Comparison of ENCODE assay signal across 22 mouse cellular contexts in genomic region chr15:99431504-99431903, GRCm38 (mm10). TPM values are rescaled to one million over a fixed set of nuclear protein-coding genes. Genes with fewer than 3 reads are reported as not detected.
DNase-seq lines count a peak whose midpoint lies in the region; ATAC-seq lines count a peak whose summit lies in the region.
"Had no signal": no experiment of that assay in that cellular context is flagged by ENCODE, and none has a peak within 500 bp of the region (broad histone marks: within the 10 kb centered on the region; RNA-seq: fewer than 3 reads in every experiment).

No protein-coding gene starts in this region.

- H3K36me3 ChIP-seq in embryonic facial prominence, embryonic 13.5 days, result peaks cover 78% of the 10 kb centered on the region
- peaks cover 91% of the 10 kb centered on the region for H3K36me3 ChIP-seq in embryonic facial prominence, embryonic 10.5 days (replicated peaks)
- H3K36me3 ChIP-seq in heart, embryonic 15.5 days, result peaks cover 30% of the 10 kb centered on the region
- peaks cover 78% of the 10 kb centered on the region for H3K36me3 ChIP-seq in limb, embryonic 13.5 days
- peaks cover 93% of the 10 kb centered on the region for H3K36me3 ChIP-seq in limb, embryonic 10.5 days
- peaks cover 66% of the 10 kb centered on the region for H3K36me3 ChIP-seq in embryonic facial prominence, embryonic 15.5 days

- no peak overlapping the region for H3K9ac ChIP-seq in embryonic facial prominence, embryonic 13.5 days
- H3K9ac ChIP-seq in heart, embryonic 15.5 days, result no peak overlapping the region
- no peak overlapping the region for H3K9ac ChIP-seq in limb, embryonic 13.5 days
- H3K9ac ChIP-seq in embryonic facial prominence, embryonic 15.5 days, result no peak overlapping the region
- H3K9ac ChIP-seq: liver, embryonic 13.5 days; lung, embryonic 14.5 days; midbrain, embryonic 12.5 days had no signal

- no peak overlapping the region for H3K4me3 ChIP-seq in embryonic facial prominence, embryonic 13.5 days
- H3K4me3 ChIP-seq in embryonic facial prominence, embryonic 10.5 days, result no peak overlapping the region
- no peak overlapping the region for H3K4me3 ChIP-seq in heart, embryonic 15.5 days
- no peak overlapping the region for H3K4me3 ChIP-seq in limb, embryonic 13.5 days
- H3K4me3 ChIP-seq in limb, embryonic 10.5 days, result no peak overlapping the region
- H3K4me3 ChIP-seq in embryonic facial prominence, embryonic 15.5 days (replicated peaks), result no peak overlapping the region
- H3K4me3 ChIP-seq: hindbrain, embryonic 12.5 days; layer of hippocampus, adult 2 months; liver, embryonic 13.5 days; midbrain, embryonic 12.5 days had no signal

- no peaks in the 10 kb centered on the region for H3K27me3 ChIP-seq in embryonic facial prominence, embryonic 13.5 days
- no peaks in the 10 kb centered on the region for H3K27me3 ChIP-seq in embryonic facial prominence, embryonic 10.5 days (replicated peaks; ENCODE audit: low read depth, poor library complexity, severe bottlenecking)
- no peaks in the 10 kb centered on the region for H3K27me3 ChIP-seq in heart, embryonic 15.5 days
- H3K27me3 ChIP-seq in limb, embryonic 13.5 days, result no peaks in the 10 kb centered on the region
- no peaks in the 10 kb centered on the region for H3K27me3 ChIP-seq in limb, embryonic 10.5 days (ENCODE audit: low read depth, poor library complexity, severe bottlenecking)
- no peaks in the 10 kb centered on the region for H3K27me3 ChIP-seq in embryonic facial prominence, embryonic 15.5 days
- H3K27me3 ChIP-seq: hindbrain, embryonic 12.5 days; liver, embryonic 13.5 days; midbrain, embryonic 12.5 days; Patski had no signal

- H3K4me1 ChIP-seq in embryonic facial prominence, embryonic 13.5 days, result peaks cover 14% of the 10 kb centered on the region; the same call in 1 of the 2 replicates
- peaks cover 41% of the 10 kb centered on the region for H3K4me1 ChIP-seq in embryonic facial prominence, embryonic 10.5 days
- H3K4me1 ChIP-seq in heart, embryonic 15.5 days (replicated peaks), result peaks cover 67% of the 10 kb centered on the region
- H3K4me1 ChIP-seq in limb, embryonic 13.5 days, result peaks cover 39% of the 10 kb centered on the region
- peaks cover 31% of the 10 kb centered on the region for H3K4me1 ChIP-seq in limb, embryonic 10.5 days
- H3K4me1 ChIP-seq in embryonic facial prominence, embryonic 15.5 days, result peaks cover 25% of the 10 kb centered on the region; the same call in 1 of the 2 replicates

- no peak overlapping the region for H3K4me2 ChIP-seq in embryonic facial prominence, embryonic 13.5 days
- no peak overlapping the region for H3K4me2 ChIP-seq in heart, embryonic 15.5 days
- H3K4me2 ChIP-seq in limb, embryonic 13.5 days (replicated peaks), result no peak overlapping the region
- H3K4me2 ChIP-seq in embryonic facial prominence, embryonic 15.5 days (replicated peaks), result no peak overlapping the region
- H3K4me2 ChIP-seq: hindbrain, embryonic 12.5 days; liver, embryonic 13.5 days; lung, embryonic 14.5 days; midbrain, embryonic 12.5 days had no signal

- no peak for ATAC-seq in embryonic facial prominence, embryonic 13.5 days (ENCODE audit: insufficient number of reproducible peaks, insufficient read depth, low FRiP score, low TSS enrichment, low read depth)
- no peak for ATAC-seq in heart, embryonic 15.5 days (replicated peaks; ENCODE audit: insufficient number of reproducible peaks, insufficient read depth, low FRiP score, low read depth)
- peak; percentile 51; the same call in 1 of the 2 replicates for ATAC-seq in limb, embryonic 13.5 days (ENCODE audit: low FRiP score, low read depth)
- ATAC-seq in embryonic facial prominence, embryonic 15.5 days (ENCODE audit: insufficient number of reproducible peaks, low FRiP score, low TSS enrichment, low read depth), result no peak
- ATAC-seq in megakaryocyte-erythroid progenitor cell, adult 5-6 weeks (replicated peaks; ENCODE audit: low FRiP score, low TSS enrichment, poor library complexity, severe bottlenecking), result no peak
- ATAC-seq: forebrain, embryonic 16.5 days; intestine, postnatal 0 days; Patski had no signal

- 73% methylated on average over 7 of the region's 7 CpGs for WGBS in embryonic facial prominence, embryonic 13.5 days
- WGBS in embryonic facial prominence, embryonic 10.5 days, result 86% methylated on average over 7 of the region's 7 CpGs
- WGBS in heart, embryonic 15.5 days, result 55% methylated on average over 7 of the region's 7 CpGs
- 77% methylated on average over 7 of the region's 7 CpGs for WGBS in limb, embryonic 13.5 days
- WGBS in limb, embryonic 10.5 days, result 93% methylated on average over 7 of the region's 7 CpGs
- 70% methylated on average over 7 of the region's 7 CpGs for WGBS in embryonic facial prominence, embryonic 15.5 days

- no peaks in the 10 kb centered on the region for H3K9me3 ChIP-seq in embryonic facial prominence, embryonic 13.5 days
- no peaks in the 10 kb centered on the region for H3K9me3 ChIP-seq in embryonic facial prominence, embryonic 10.5 days
- no peaks in the 10 kb centered on the region for H3K9me3 ChIP-seq in heart, embryonic 15.5 days (replicated peaks)
- H3K9me3 ChIP-seq in limb, embryonic 13.5 days, result no peaks in the 10 kb centered on the region
- H3K9me3 ChIP-seq in limb, embryonic 10.5 days (replicated peaks), result no peaks in the 10 kb centered on the region
- no peaks in the 10 kb centered on the region for H3K9me3 ChIP-seq in embryonic facial prominence, embryonic 15.5 days (replicated peaks)
- H3K9me3 ChIP-seq: G1E; hindbrain, embryonic 12.5 days; liver, embryonic 13.5 days; midbrain, embryonic 12.5 days had no signal

- DNase-seq in embryonic facial prominence, embryonic 10.5 days (ENCODE audit: low spot score), result no peak
- no peak for DNase-seq in heart, postnatal 36 days
- no peak for DNase-seq in limb, embryonic 10.5 days (ENCODE audit: low spot score)
- DNase-seq: cerebellum, adult 11-12 months; cerebellum, postnatal 10 days; gastrocnemius, postnatal 14 days; liver, embryonic 13.5 days; lung, embryonic 14.5 days; thymus, adult 2 months; thymus, postnatal 4 days had no signal

- H3K27ac ChIP-seq in embryonic facial prominence, embryonic 13.5 days, result 0 out of 2 replicates have a peak overlapping the region, but pooled peaks have one; percentile 22
- H3K27ac ChIP-seq in embryonic facial prominence, embryonic 10.5 days (replicated peaks), result no peak overlapping the region
- peak overlapping the region; percentile 34 for H3K27ac ChIP-seq in heart, embryonic 15.5 days
- peak overlapping the region; percentile 3; the same call in 1 of the 2 replicates for H3K27ac ChIP-seq in limb, embryonic 13.5 days
- no peak overlapping the region for H3K27ac ChIP-seq in limb, embryonic 10.5 days
- H3K27ac ChIP-seq in embryonic facial prominence, embryonic 15.5 days (replicated peaks), result 0 out of 2 replicates have a peak overlapping the region, but pooled peaks have one; percentile 40
- H3K27ac ChIP-seq: hindbrain, embryonic 12.5 days; layer of hippocampus, adult 2 months; liver, embryonic 13.5 days; midbrain, embryonic 12.5 days had no signal

- intact Hi-C loops in heart, postnatal 36 days (cut with DNase I), result no loop called here

RNA-seq across cellular contexts. Expression of gene Nckap5l, which starts 26.0 kb away (rescaled TPM):
- polyA plus RNA-seq in embryonic facial prominence, embryonic 13.5 days (2015; fragmentation: Nextera tagmentation; extraction: Ambion mirVana), result 9.4 and 10.3 TPM in 2 replicates
- polyA plus RNA-seq in embryonic facial prominence, embryonic 10.5 days (2016; fragmentation: Nextera tagmentation; extraction: Ambion mirVana), result 14.1 and 15.1 TPM in 2 replicates
- 6.8 and 8.0 TPM in 2 replicates for polyA plus RNA-seq in heart, embryonic 15.5 days (2015; fragmentation: Nextera tagmentation; extraction: Ambion mirVana)
- total RNA-seq in heart, postnatal 36 days (2021), result 1 to 10 TPM; 6.9 to 8.8 TPM
- polyA plus RNA-seq in limb, embryonic 13.5 days (2015; fragmentation: Nextera tagmentation; extraction: Ambion mirVana), result 14.0 and 14.1 TPM in 2 replicates
- 16.3 and 17.4 TPM in 2 replicates for polyA plus RNA-seq in limb, embryonic 10.5 days (2016; fragmentation: Nextera tagmentation; extraction: Ambion mirVana)
- 11.7 and 14.9 TPM in 2 replicates for polyA plus RNA-seq in embryonic facial prominence, embryonic 15.5 days (2015; fragmentation: Nextera tagmentation; extraction: Ambion mirVana)
- total RNA-seq in megakaryocyte-erythroid progenitor cell, adult 5-6 weeks (2014; fragmentation: Nextera tagmentation), result 1.6 and 16.0 TPM in 2 replicates
- 0.52 and 7.4 TPM in 2 replicates for total RNA-seq in megakaryocyte-erythroid progenitor cell, adult 5-6 weeks (2017)

RNA-seq across cellular contexts. Expression of gene Tmbim6, which starts 38.8 kb away (rescaled TPM):
- 266 and 285 TPM in 2 replicates for polyA plus RNA-seq in embryonic facial prominence, embryonic 13.5 days (2015; fragmentation: Nextera tagmentation; extraction: Ambion mirVana)
- polyA plus RNA-seq in embryonic facial prominence, embryonic 10.5 days (2016; fragmentation: Nextera tagmentation; extraction: Ambion mirVana), result 262 and 273 TPM in 2 replicates
- polyA plus RNA-seq in heart, embryonic 15.5 days (2015; fragmentation: Nextera tagmentation; extraction: Ambion mirVana), result 221 and 295 TPM in 2 replicates
- total RNA-seq in heart, postnatal 36 days (2021), result 100 to 1,000 TPM; 233 to 243 TPM
- 287 and 298 TPM in 2 replicates for polyA plus RNA-seq in limb, embryonic 13.5 days (2015; fragmentation: Nextera tagmentation; extraction: Ambion mirVana)
- 272 and 296 TPM in 2 replicates for polyA plus RNA-seq in limb, embryonic 10.5 days (2016; fragmentation: Nextera tagmentation; extraction: Ambion mirVana)
- 338 and 362 TPM in 2 replicates for polyA plus RNA-seq in embryonic facial prominence, embryonic 15.5 days (2015; fragmentation: Nextera tagmentation; extraction: Ambion mirVana)
- total RNA-seq in megakaryocyte-erythroid progenitor cell, adult 5-6 weeks (2014; fragmentation: Nextera tagmentation), result 165 and 208 TPM in 2 replicates
- total RNA-seq in megakaryocyte-erythroid progenitor cell, adult 5-6 weeks (2017), result 86.9 and 93.6 TPM in 2 replicates

RNA-seq across cellular contexts. Expression of gene Bcdin3d, which starts 43.0 kb away (rescaled TPM):
- 16.3 and 17.3 TPM in 2 replicates for polyA plus RNA-seq in embryonic facial prominence, embryonic 13.5 days (2015; fragmentation: Nextera tagmentation; extraction: Ambion mirVana)
- 16.0 and 16.7 TPM in 2 replicates for polyA plus RNA-seq in embryonic facial prominence, embryonic 10.5 days (2016; fragmentation: Nextera tagmentation; extraction: Ambion mirVana)
- 10.8 and 11.7 TPM in 2 replicates for polyA plus RNA-seq in heart, embryonic 15.5 days (2015; fragmentation: Nextera tagmentation; extraction: Ambion mirVana)
- total RNA-seq in heart, postnatal 36 days (2021), result 1 to 10 TPM; 3.2 to 3.4 TPM
- polyA plus RNA-seq in limb, embryonic 13.5 days (2015; fragmentation: Nextera tagmentation; extraction: Ambion mirVana), result 17.0 and 19.7 TPM in 2 replicates
- 15.9 and 19.4 TPM in 2 replicates for polyA plus RNA-seq in limb, embryonic 10.5 days (2016; fragmentation: Nextera tagmentation; extraction: Ambion mirVana)
- polyA plus RNA-seq in embryonic facial prominence, embryonic 15.5 days (2015; fragmentation: Nextera tagmentation; extraction: Ambion mirVana), result 13.1 and 13.4 TPM in 2 replicates
- total RNA-seq in megakaryocyte-erythroid progenitor cell, adult 5-6 weeks (2014; fragmentation: Nextera tagmentation), result 6.5 and 11.4 TPM in 2 replicates
- 5.3 and 6.6 TPM in 2 replicates for total RNA-seq in megakaryocyte-erythroid progenitor cell, adult 5-6 weeks (2017)

Comparison
In these comparisons a context has a peak if more than half of its experiments do, and no peak if none do; other contexts are left out.
1. H3K27ac ChIP-seq: peak in embryonic facial prominence, embryonic 13.5 days (single experiment), heart, embryonic 15.5 days (single experiment), limb, embryonic 13.5 days (single experiment) and embryonic facial prominence, embryonic 15.5 days (single experiment); none in embryonic facial prominence, embryonic 10.5 days (single experiment) and limb, embryonic 10.5 days (single experiment).